In genomic region chr16:80567120-80567519, GRCm38 (mm10) we compare ENCODE assay signal across 16 mouse cellular contexts.
"Had no signal": no experiment of that assay in that cellular context is flagged by ENCODE, and none has a peak within 500 bp of the region (broad histone marks: within the 10 kb centered on the region; RNA-seq: fewer than 3 reads in every experiment).

No protein-coding gene starts in this region.

- DNase-seq: retina, postnatal 1 day; right cerebral cortex, adult 18-20 months; right cerebral cortex, postnatal 14 days; right cerebral cortex, postnatal 25 days; right cerebral cortex, postnatal 4 days; spleen, adult 18-20 months; thymus, adult 18-20 months; thymus, adult 2 months; thymus, postnatal 14 days; thymus, postnatal 25 days; thymus, postnatal 36 days; thymus, postnatal 4 days had no signal

- H3K9me3 ChIP-seq: neural tube, embryonic 13.5 days; neural tube, embryonic 15.5 days; stomach, embryonic 15.5 days had no signal

- H3K27ac ChIP-seq: neural tube, embryonic 13.5 days; neural tube, embryonic 15.5 days; stomach, embryonic 15.5 days; stomach, postnatal 0 days had no signal

- H3K4me2 ChIP-seq: neural tube, embryonic 13.5 days; neural tube, embryonic 15.5 days; stomach, embryonic 15.5 days had no signal

- H3K4me3 ChIP-seq: neural tube, embryonic 13.5 days; neural tube, embryonic 15.5 days; stomach, embryonic 15.5 days had no signal

- H3K9ac ChIP-seq: neural tube, embryonic 13.5 days; neural tube, embryonic 15.5 days; stomach, embryonic 15.5 days had no signal

- H3K4me1 ChIP-seq: neural tube, embryonic 13.5 days; neural tube, embryonic 15.5 days; stomach, embryonic 15.5 days had no signal

- H3K27me3 ChIP-seq: neural tube, embryonic 13.5 days; neural tube, embryonic 15.5 days; stomach, embryonic 15.5 days had no signal

- H3K36me3 ChIP-seq: neural tube, embryonic 13.5 days; neural tube, embryonic 15.5 days; stomach, embryonic 15.5 days had no signal
